Mouse (Mus musculus) liver, embryonic 14 days (tissue): ENCODE measurements around the gene Atg14. TPM values are rescaled to one million over a fixed set of nuclear protein-coding genes. Genes with fewer than 3 reads are reported as not detected.

Experiments used
- polyA plus RNA-seq: library from polyadenylated mRNA; depleted of rRNA; stranded (reverse); fragments of >200 nt; gene quantifications from 2 replicates; pipeline ENCODE4 v1.2.3, GENCODE M21; 2012; rRNA removed

The Atg14 gene
- 3.6 and 4.1 TPM in 2 replicates for polyA plus RNA-seq

DNA sequence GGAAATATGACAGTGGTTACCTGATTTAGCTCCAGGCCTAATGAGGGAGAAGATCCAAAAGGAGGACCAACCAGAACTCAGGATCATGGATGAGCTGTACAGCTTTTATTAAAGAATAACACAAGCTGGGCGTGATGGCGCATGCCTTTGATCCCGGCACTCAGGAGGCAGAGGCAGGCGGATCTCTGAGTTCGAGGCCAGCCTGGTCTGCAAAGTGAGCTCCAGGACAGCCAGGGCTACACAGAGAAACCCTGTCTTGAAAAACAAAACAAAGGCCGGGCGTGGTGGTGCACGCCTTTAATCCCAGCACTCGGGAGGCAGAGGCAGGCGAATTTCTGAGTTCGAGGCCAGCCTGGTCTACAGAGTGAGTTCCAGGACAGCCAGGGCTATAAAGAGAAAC, at the start of gene Atg14:
Gene Atg14, minus strand, starts transcription at position 101 of the 400 bp plus-strand sequence.

Other genes with a start within 250 kb of the Atg14 start
- gene Lgals3, start 202.9 kb downstream of the Atg14 start, polyA plus RNA-seq: 12.6 and 16.9 TPM in 2 replicates
- gene Dlgap5, start 152.2 kb downstream of the Atg14 start, polyA plus RNA-seq: 43.5 and 47.7 TPM in 2 replicates
- gene Fbxo34, start 120.2 kb downstream of the Atg14 start, polyA plus RNA-seq: 19.5 and 26.6 TPM in 2 replicates
- 9.9 and 10.1 TPM in 2 replicates for gene Ktn1, start 77.8 kb upstream of the Atg14 start, polyA plus RNA-seq